Mouse (Mus musculus) kidney, embryonic 14.5 days (tissue): ENCODE data around the gene Fam198a. TPM values are rescaled to one million over a fixed set of nuclear protein-coding genes. Genes with fewer than 3 reads are reported as not detected.
A peak's percentile ranks its signal among the peaks of the same experiment; 100 is the strongest.

Source experiments
- ATAC-seq: fragments of 200-750 bp; cut with Nextera tagmentation; 2 replicates; pipeline ENCODE4 v1.8.0; 2017; ENCODE audit warnings: moderate number of reproducible peaks, mild to moderate bottlenecking, moderate TSS enrichment, moderate library complexity; ENCODE audit not compliant: low FRiP score, low TSS enrichment
- H3K27ac ChIP-seq: fragments of 300-500 bp; sonication (generic); 2 replicates; pipeline ENCODE4 v1.5.1; 2014; ENCODE audit warnings: low read depth, mild to moderate bottlenecking, low read length, moderate library complexity, mixed read lengths
- H3K27me3 ChIP-seq: fragments of 300-500 bp; sonication (generic); 2 replicates; pipeline ENCODE4 v1.6.1; 2014; ENCODE audit warnings: mild to moderate bottlenecking, low read length; ENCODE audit not compliant: control insufficient read depth, insufficient read depth
- H3K36me3 ChIP-seq: fragments of 300-500 bp; sonication (generic); 2 replicates; pipeline ENCODE4 v1.6.1; 2014; ENCODE audit warnings: low read length, mixed read lengths; ENCODE audit not compliant: control insufficient read depth, insufficient read depth
- H3K4me1 ChIP-seq: fragments of 300-500 bp; sonication (generic); 2 replicates; pipeline ENCODE4 v1.6.1; 2014; ENCODE audit warnings: low read length, mixed read lengths; ENCODE audit not compliant: control insufficient read depth, insufficient read depth
- H3K4me2 ChIP-seq: fragments of 300-500 bp; sonication (generic); replicated peaks from 2 replicates; pipeline ENCODE4 v1.6.1; 2014; ENCODE audit warnings: low read depth, mild to moderate bottlenecking, low read length
- H3K4me3 ChIP-seq: fragments of 300-500 bp; sonication (generic); 2 replicates; pipeline ENCODE4 v1.5.1; 2014; ENCODE audit warnings: mild to moderate bottlenecking, low read length
- H3K9ac ChIP-seq: fragments of 300-500 bp; sonication (generic); 2 replicates; pipeline ENCODE4 v1.6.1; 2014; ENCODE audit warnings: low read depth, mild to moderate bottlenecking, low read length, moderate library complexity
- H3K9me3 ChIP-seq: fragments of 300-500 bp; sonication (generic); 2 replicates; pipeline ENCODE4 v1.6.1; 2016; ENCODE audit warnings: low read length; ENCODE audit not compliant: control insufficient read depth
- WGBS: fragments of 180-500 bp; shearing (Covaris S2); extraction: QIAGEN DNeasy Blood & Tissue Kit; methylation state at CpG from one replicate; pipeline ENCODE4 v1.1.7; 2014; 5-methylcytosine and 5-hydroxymethylcytosine counted together
- polyA plus RNA-seq: library from polyadenylated mRNA; unstranded; fragments of >200 nt; fragmentation: Nextera tagmentation; extraction: Ambion mirVana; gene quantifications from 2 replicates; pipeline ENCODE4 v1.2.1, GENCODE M21; 2014

The Fam198a gene
- polyA plus RNA-seq, 1 experiment from 2014 or later, result 1.0 TPM

- Histone ChIP-seq H3K4me2 (no peak overlapping the region), H3K27me3 (no peaks in the 10 kb centered on the region), H3K4me1 (no peaks in the 10 kb centered on the region), H3K27ac (no peak overlapping the region), H3K9ac (no peak overlapping the region), H3K4me3 (no peak overlapping the region), H3K9me3 (no peaks in the 10 kb centered on the region), H3K36me3 (no peaks in the 10 kb centered on the region)
- ATAC-seq, result no peak
- 89% methylated on average over 5 of the region's 5 CpGs for WGBS
Observed at GRCm38 (mm10) chr9:121923906-121924305, 26.9 kb upstream of the Fam198a start.

- no peaks in the 10 kb centered on the region for H3K27me3 ChIP-seq
- H3K4me3 ChIP-seq, result no peak overlapping the region
- H3K9me3 ChIP-seq, result no peaks in the 10 kb centered on the region
- no peaks in the 10 kb centered on the region for H3K4me1 ChIP-seq
- no peak for ATAC-seq
- no peaks in the 10 kb centered on the region for H3K36me3 ChIP-seq
- no peak overlapping the region for H3K27ac ChIP-seq
- H3K4me2 ChIP-seq, result no peak overlapping the region
- 92% methylated on average over 9 of the region's 9 CpGs for WGBS
- H3K9ac ChIP-seq, result no peak overlapping the region
Observed at GRCm38 (mm10) chr9:121924901-121925560, 25.8 kb upstream of the Fam198a start.

DNA sequence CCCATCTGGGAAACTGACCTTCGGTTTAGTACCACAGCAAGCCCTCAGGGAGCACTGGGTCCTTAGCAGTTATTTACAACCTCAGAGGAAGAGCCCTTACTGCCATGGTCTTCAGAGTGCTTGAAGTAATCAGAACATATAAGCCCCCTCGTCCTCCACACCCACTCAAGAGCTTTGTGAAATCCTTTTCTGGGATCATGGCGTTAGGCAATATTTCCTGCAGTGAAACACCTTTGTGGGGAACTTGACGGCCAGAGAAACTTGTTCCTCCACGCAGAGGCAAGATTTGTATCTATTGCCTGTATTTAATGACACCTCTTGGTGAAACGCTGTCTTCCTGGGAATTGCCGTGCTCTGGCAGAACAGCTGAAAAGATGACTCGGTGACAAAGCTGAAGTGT, 24.8 kb upstream of the Fam198a start:
- no peaks in the 10 kb centered on the region for H3K9me3 ChIP-seq
- H3K4me3 ChIP-seq, result no peak overlapping the region
- H3K27ac ChIP-seq, result no peak overlapping the region
- H3K27me3 ChIP-seq, result no peaks in the 10 kb centered on the region
- no peaks in the 10 kb centered on the region for H3K4me1 ChIP-seq
- no peaks in the 10 kb centered on the region for H3K36me3 ChIP-seq
- no peak overlapping the region for H3K4me2 ChIP-seq
- WGBS, result 38% methylated on average over 8 of the region's 8 CpGs
- no peak for ATAC-seq
- no peak overlapping the region for H3K9ac ChIP-seq

- Histone ChIP-seq H3K9me3 (no peaks in the 10 kb centered on the region), H3K4me2 (no peak overlapping the region), H3K9ac (no peak overlapping the region), H3K27me3 (no peaks in the 10 kb centered on the region), H3K27ac (no peak overlapping the region), H3K4me3 (no peak overlapping the region), H3K4me1 (no peaks in the 10 kb centered on the region), H3K36me3 (no peaks in the 10 kb centered on the region)
- 41% methylated on average over 11 of the region's 11 CpGs for WGBS
- peak; percentile 35; the same call in 1 of the 2 replicates for ATAC-seq
Observed at GRCm38 (mm10) chr9:121926634-121927405, 24.0 kb upstream of the Fam198a start.

DNA sequence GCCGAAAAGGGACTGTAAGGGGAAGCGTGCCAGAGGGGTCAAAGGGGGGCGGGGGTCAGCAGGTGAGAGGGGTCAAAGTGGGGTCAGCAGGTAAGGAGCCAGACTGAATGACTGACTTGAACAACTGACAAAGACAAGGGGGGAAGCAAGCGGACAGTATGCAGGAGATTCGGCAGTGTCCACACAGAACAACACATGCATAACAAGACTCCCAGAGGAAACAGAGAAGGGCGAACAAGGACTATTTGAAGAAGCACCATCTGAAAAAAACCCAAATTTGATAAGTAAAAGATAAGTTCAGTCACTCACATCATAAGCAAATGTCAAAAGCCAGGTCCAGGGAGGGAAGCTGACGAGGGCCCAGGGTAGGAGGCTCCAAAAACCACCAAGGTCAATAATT, 23.1 kb upstream of the Fam198a start:
- 81% methylated on average over 7 of the region's 7 CpGs for WGBS
- no peaks in the 10 kb centered on the region for H3K27me3 ChIP-seq
- no peak overlapping the region for H3K4me2 ChIP-seq
- H3K9me3 ChIP-seq, result no peaks in the 10 kb centered on the region
- H3K36me3 ChIP-seq, result no peaks in the 10 kb centered on the region
- H3K4me3 ChIP-seq, result no peak overlapping the region
- H3K27ac ChIP-seq, result no peak overlapping the region
- H3K9ac ChIP-seq, result no peak overlapping the region
- no peak for ATAC-seq
- no peaks in the 10 kb centered on the region for H3K4me1 ChIP-seq

- Histone ChIP-seq H3K9ac (no peak overlapping the region), H3K4me2 (no peak overlapping the region), H3K4me1 (no peaks in the 10 kb centered on the region), H3K36me3 (no peaks in the 10 kb centered on the region), H3K4me3 (no peak overlapping the region), H3K27ac (no peak overlapping the region), H3K9me3 (no peaks in the 10 kb centered on the region), H3K27me3 (no peaks in the 10 kb centered on the region; the same call in 1 of the 2 replicates)
- 34% methylated on average over 2 of the region's 2 CpGs for WGBS
- no peak for ATAC-seq
Observed at GRCm38 (mm10) chr9:121928498-121928897, 22.3 kb upstream of the Fam198a start.

DNA sequence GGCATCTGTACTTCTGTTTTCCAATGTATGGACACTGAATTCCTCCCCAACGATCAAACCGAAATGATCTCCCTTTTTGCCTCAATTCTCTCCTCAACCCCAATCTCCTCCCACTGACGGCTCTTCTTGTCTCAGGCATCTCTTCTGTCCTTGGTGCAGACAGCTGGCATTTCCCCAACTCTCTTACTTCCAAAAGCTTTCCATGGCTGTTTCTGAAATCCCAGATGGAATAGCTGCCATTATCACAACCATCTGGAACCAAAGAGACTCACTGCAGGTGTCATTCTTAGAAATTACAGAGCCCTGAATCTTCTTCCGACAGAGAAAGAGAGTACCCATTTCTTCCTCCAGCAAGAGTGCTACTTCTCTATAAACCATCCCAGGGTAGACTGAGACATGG, 15.9 kb upstream of the Fam198a start:
- H3K36me3 ChIP-seq, result no peaks in the 10 kb centered on the region
- WGBS, result 81% methylated on average over 4 of the region's 4 CpGs
- H3K9ac ChIP-seq, result no peak overlapping the region

GRCm38 (mm10) chr9:121936952-121937351, 13.8 kb upstream of the Fam198a start:
- Histone ChIP-seq H3K4me2 (0 out of 2 replicates have a peak overlapping the region, but pooled peaks have one; percentile 34), H3K9ac (0 out of 2 replicates have a peak overlapping the region, but pooled peaks have one; percentile 7), H3K4me1 (no peaks in the 10 kb centered on the region), H3K27me3 (no peaks in the 10 kb centered on the region; the same call in 1 of the 2 replicates), H3K27ac (no peak overlapping the region), H3K9me3 (no peaks in the 10 kb centered on the region), H3K4me3 (no peak overlapping the region), H3K36me3 (no peaks in the 10 kb centered on the region)
- no peak for ATAC-seq
- WGBS, result 92% methylated on average over 1 of the region's 1 CpGs

More for the DNA sequence above, 15.9 kb upstream of the Fam198a start:
- Histone ChIP-seq H3K4me1 (no peaks in the 10 kb centered on the region), H3K9me3 (no peaks in the 10 kb centered on the region), H3K4me2 (no peak overlapping the region), H3K27me3 (no peaks in the 10 kb centered on the region; the same call in 1 of the 2 replicates), H3K27ac (no peak overlapping the region), H3K4me3 (no peak overlapping the region)
- ATAC-seq, result no peak

DNA sequence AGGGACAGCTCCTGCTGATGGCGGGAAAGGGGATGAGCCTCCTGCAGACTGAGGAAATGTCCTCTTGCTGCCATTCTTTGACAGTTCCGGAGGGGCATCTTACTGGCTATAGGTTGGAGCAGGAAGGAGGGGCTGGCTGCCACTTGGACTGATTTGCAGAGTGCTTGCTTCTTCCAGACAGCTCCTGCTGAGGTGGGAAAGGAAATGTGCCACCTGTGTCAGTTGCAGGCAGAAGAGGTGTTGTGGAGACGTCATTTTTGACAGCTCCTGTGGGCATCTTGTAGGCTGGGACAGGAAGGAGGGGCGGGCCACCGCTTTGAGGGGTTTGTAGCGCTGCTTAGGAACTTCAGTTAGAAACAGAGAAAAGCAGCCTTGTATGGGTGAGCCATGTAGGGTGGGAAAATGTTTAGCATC, 13.3 kb upstream of the Fam198a start:
- Histone ChIP-seq H3K4me1 (no peaks in the 10 kb centered on the region), H3K27me3 (no peaks in the 10 kb centered on the region; the same call in 1 of the 2 replicates), H3K4me3 (peak overlapping the region; percentile 42; the same call in 1 of the 2 replicates), H3K27ac (no peak overlapping the region), H3K4me2 (peak overlapping the region; percentile 34), H3K36me3 (no peaks in the 10 kb centered on the region), H3K9ac (0 out of 2 replicates have a peak overlapping the region, but pooled peaks have one; percentile 31), H3K9me3 (no peaks in the 10 kb centered on the region)
- no peak; the same call in 1 of the 2 replicates for ATAC-seq
- 56% methylated on average over 6 of the region's 6 CpGs for WGBS
